Mouse (Mus musculus) sigmoid colon, adult 10 weeks (tissue): Measurements from ENCODE around the gene Cd70. TPM values are rescaled to one million over a fixed set of nuclear protein-coding genes. Genes with fewer than 3 reads are reported as not detected.

Source experiments
- polyA plus RNA-seq: library from polyadenylated mRNA; stranded (reverse); fragments of 350-450 nt; fragmentation: Illumina TruSeq; extraction: RNeasy Lipid Tissue Mini Kit (QIAGEN cat#74804); gene quantifications from one replicate; pipeline ENCODE4 v1.2.3, GENCODE M21; 2014; ENCODE audit warnings: low read depth, low replicate concordance

Cd70 gene
- not detected for polyA plus RNA-seq

DNA sequence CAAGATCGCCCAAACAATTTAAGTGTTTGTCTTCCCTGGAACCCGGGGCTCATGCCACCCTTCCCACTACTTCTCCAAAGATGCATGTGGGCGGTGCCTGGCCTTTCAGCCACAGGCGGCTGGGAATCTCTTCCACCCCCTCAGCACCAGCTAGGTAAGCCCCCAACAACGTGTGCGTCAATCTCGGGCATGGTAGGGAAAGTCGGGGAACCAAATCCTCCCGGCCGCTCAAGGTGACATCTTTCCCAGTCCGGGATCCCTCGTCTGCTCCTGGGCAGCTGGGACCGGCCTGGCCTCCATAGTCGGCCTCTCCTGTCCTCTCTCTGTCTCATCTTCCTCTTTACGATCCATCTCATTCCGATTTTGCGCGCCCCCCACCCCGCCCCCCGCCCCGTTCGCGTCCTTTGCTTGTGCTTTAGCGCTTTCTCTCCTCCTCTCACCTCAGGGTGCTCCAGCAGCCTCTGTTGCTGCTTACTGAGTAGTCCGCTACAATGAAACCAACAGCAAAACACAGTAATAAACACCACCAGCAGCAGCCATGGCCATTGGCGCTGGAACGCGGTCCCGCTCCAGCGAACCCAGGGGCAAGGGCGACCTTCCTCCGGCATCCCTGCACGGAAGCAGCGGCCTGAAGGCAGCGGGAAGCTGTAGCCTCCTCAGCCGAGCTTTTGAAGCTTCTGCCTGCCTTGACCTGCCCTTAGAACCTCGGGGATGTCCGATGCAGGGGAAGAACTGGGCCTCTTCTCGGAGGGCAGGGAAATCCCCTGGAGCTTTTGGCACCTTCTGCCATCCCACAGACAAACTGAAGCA lies at the start of gene Cd70:
Gene Cd70 (minus strand): TSS at position 784 of the 810 bp plus-strand sequence.

DNA sequence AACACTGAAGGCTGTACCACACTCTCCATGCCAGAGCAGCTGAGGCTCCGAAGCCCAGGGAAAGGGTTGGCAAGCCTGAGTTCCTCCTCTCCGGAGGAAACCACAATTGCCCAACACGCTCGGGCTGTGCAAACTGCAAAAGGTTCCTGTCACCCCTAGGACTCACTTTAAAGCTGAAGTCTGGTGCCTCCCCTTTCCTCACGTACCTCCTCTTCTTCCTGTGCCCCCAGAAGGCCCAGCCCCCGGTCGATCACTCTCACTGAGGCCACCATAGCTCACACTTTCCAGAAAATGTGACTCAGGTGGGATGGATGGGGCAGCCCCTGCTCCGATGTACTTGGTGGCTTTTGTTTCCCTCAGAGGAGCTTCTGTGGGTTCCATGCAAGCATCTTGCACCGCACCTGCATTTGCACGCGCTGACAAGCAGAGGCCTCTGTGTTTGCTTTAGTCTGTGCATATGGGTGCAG lies 44.5 kb upstream of the Cd70 start, which contains the start of gene Tnfsf14:
Gene Tnfsf14 (minus strand): TSS at position 137 of the 467 bp plus-strand sequence.

DNA sequence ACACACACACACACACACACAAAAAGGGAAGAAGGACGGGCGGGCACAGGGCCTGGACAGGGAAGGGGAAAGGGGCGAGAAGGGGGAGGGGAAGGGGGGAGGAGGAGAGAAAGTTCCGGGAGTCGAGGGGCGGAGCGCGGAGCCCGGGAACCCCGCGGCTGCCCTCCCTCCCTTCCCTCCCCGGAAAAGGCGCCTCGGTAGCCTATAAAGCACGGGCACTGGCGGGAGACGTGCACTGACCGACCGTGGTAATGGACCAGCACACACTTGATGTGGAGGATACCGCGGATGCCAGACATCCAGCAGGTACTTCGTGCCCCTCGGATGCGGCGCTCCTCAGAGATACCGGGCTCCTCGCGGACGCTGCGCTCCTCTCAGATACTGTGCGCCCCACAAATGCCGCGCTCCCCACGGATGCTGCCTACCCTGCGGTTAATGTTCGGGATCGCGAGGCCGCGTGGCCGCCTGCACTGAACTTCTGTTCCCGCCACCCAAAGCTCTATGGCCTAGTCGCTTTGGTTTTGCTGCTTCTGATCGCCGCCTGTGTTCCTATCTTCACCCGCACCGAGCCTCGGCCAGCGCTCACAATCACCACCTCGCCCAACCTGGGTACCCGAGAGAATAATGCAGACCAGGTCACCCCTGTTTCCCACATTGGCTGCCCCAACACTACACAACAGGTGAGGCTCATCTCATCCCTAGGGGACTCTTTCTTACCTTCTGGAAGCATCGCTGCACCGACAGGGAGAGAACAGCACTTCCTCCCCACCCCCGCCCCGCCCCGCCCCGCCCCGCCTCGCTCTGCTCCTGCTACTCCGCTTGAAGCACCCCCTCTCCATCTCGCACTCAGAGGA lies 44.2 kb downstream of the Cd70 start, which contains the start of gene Tnfsf9:
Gene Tnfsf9 (plus strand): TSS at position 145 of the 854 bp plus-strand sequence.

Other genes starting within 250 kb of the Cd70 start
- 1.1 TPM for gene Mllt1, start 214.4 kb downstream of the Cd70 start, polyA plus RNA-seq
- 34.9 TPM for gene Acer1, start 167.7 kb downstream of the Cd70 start, polyA plus RNA-seq
- 1.6 TPM for gene Clpp, start 159.5 kb downstream of the Cd70 start, polyA plus RNA-seq
- gene Alkbh7, start 152.4 kb downstream of the Cd70 start, polyA plus RNA-seq: 3.2 TPM
- not detected for gene Pspn, start 149.8 kb downstream of the Cd70 start, polyA plus RNA-seq
- gene Gtf2f1, start 138.5 kb downstream of the Cd70 start, polyA plus RNA-seq: 2.0 TPM
- not detected for gene Gm17949, start 138.3 kb downstream of the Cd70 start, polyA plus RNA-seq
- gene Khsrp, start 118.3 kb downstream of the Cd70 start, polyA plus RNA-seq: 8.6 TPM
- gene Slc25a41, start 108.1 kb downstream of the Cd70 start, polyA plus RNA-seq: not detected
- 38.8 TPM for gene Crb3, start 90.7 kb downstream of the Cd70 start, polyA plus RNA-seq
- 6.9 TPM for gene Slc25a23, start 89.9 kb downstream of the Cd70 start, polyA plus RNA-seq
- gene Dennd1c, start 71.3 kb downstream of the Cd70 start, polyA plus RNA-seq: 5.6 TPM
- gene Tubb4a, start 62.0 kb downstream of the Cd70 start, polyA plus RNA-seq: 1.0 TPM
- 0.47 TPM for gene Tnfsf9, start 44.5 kb downstream of the Cd70 start, polyA plus RNA-seq
- not detected for gene Tnfsf14, start 44.4 kb upstream of the Cd70 start, polyA plus RNA-seq
- 48.2 TPM for gene C3, start 78.4 kb upstream of the Cd70 start, polyA plus RNA-seq
- gene Gpr108, start 98.7 kb upstream of the Cd70 start, polyA plus RNA-seq: 2.0 TPM
- gene Trip10, start 99.7 kb upstream of the Cd70 start, polyA plus RNA-seq: 6.3 TPM
- 1.7 TPM for gene Vav1, start 129.3 kb upstream of the Cd70 start, polyA plus RNA-seq
- 14.3 TPM for gene Adgre1, start 208.9 kb upstream of the Cd70 start, polyA plus RNA-seq